Mouse (Mus musculus) adrenal gland, adult 18-20 months (tissue): Measurements from ENCODE around the gene Maco1. TPM values are rescaled to one million over a fixed set of nuclear protein-coding genes. Genes with fewer than 3 reads are reported as not detected.
"Not testable (repeated sequence)": the region's sequence is repeated elsewhere in the genome, so short reads cannot be mapped to it uniquely, and the experiment has no call there.

ENCODE experiments used
- DNase-seq, 2 experiments: peaks; one replicate each; pipeline ENCODE4 v3.0.0; 2021 to 2022; ENCODE audit warnings: low spot score in 2 of 2
- total RNA-seq, 2 experiments: library from RNA; stranded (reverse); gene quantifications; 1 replicate in 1 of 2; 2 replicates in 1 of 2; pipeline ENCODE4 v1.2.3; 2021

The Maco1 gene
- total RNA-seq, 2 experiments from 2014 or later, result 33.5 to 36.0 TPM

GRCm38 (mm10) chr4:134821061-134821460 lies 32.1 kb downstream of the Maco1 start:
- DNase-seq, result no peak

GRCm38 (mm10) chr4:134817706-134818105 lies 35.4 kb downstream of the Maco1 start:
- no peak for DNase-seq

GRCm38 (mm10) chr4:134814229-134814571 lies 38.9 kb downstream of the Maco1 start:
- DNase-seq, result peak in 1 of 2 experiments; percentile 21

- DNase-seq, result no peak
Measured at GRCm38 (mm10) chr4:134813406-134814228, 39.5 kb downstream of the Maco1 start.

- DNase-seq, result peak; percentile 82 to 89
Measured at GRCm38 (mm10) chr4:134804765-134805164, 48.4 kb downstream of the Maco1 start.

- DNase-seq, result no peak
Measured at GRCm38 (mm10) chr4:134802765-134803164, 50.4 kb downstream of the Maco1 start.

- DNase-seq, result no peak
Measured at GRCm38 (mm10) chr4:134802155-134802554, 51.0 kb downstream of the Maco1 start.

GRCm38 (mm10) chr4:134800693-134801092 lies 52.5 kb downstream of the Maco1 start:
- no peak for DNase-seq

GRCm38 (mm10) chr4:134800098-134800497 lies 53.0 kb downstream of the Maco1 start:
- DNase-seq, result no peak

- DNase-seq, result peak; percentile 66 to 77
Measured at GRCm38 (mm10) chr4:134799272-134799671, 53.9 kb downstream of the Maco1 start.

- no peak for DNase-seq
Measured at GRCm38 (mm10) chr4:134798861-134799260, 54.3 kb downstream of the Maco1 start.

GRCm38 (mm10) chr4:134797621-134798020 lies 55.5 kb downstream of the Maco1 start:
- DNase-seq, result no peak

- no peak for DNase-seq
Measured at GRCm38 (mm10) chr4:134796581-134797361, 56.4 kb downstream of the Maco1 start.

- DNase-seq, result no peak
Measured at GRCm38 (mm10) chr4:134795819-134796485, 57.2 kb downstream of the Maco1 start.

- not testable (repeated sequence) for DNase-seq
Measured at GRCm38 (mm10) chr4:134794959-134795358, 58.2 kb downstream of the Maco1 start.

- DNase-seq, result peak; percentile 63 to 70
Measured at GRCm38 (mm10) chr4:134793213-134793956, 59.8 kb downstream of the Maco1 start.

- DNase-seq, result no peak
Measured at GRCm38 (mm10) chr4:134791731-134792130, 61.4 kb downstream of the Maco1 start.

- DNase-seq, result no peak
Measured at GRCm38 (mm10) chr4:134786946-134787345, 66.2 kb downstream of the Maco1 start.

- DNase-seq, result no peak
Measured at GRCm38 (mm10) chr4:134784701-134785100, 68.4 kb downstream of the Maco1 start.

GRCm38 (mm10) chr4:134779136-134779934 lies 73.8 kb downstream of the Maco1 start:
- peak in 1 of 2 experiments; percentile 42 for DNase-seq
